Mouse (Mus musculus) adrenal gland, postnatal 25 days (tissue): ENCODE data around the gene C2cd3. TPM values are rescaled to one million over a fixed set of nuclear protein-coding genes. Genes with fewer than 3 reads are reported as not detected.

ENCODE experiments used
- DNase-seq: peaks from one replicate; pipeline ENCODE4 v3.0.0; 2021; ENCODE audit warnings: mixed read lengths
- long read RNA-seq: library from polyadenylated mRNA; stranded (forward); transcript quantifications from one replicate; pipeline ENCODE4 v2.0.0, GENCODE M21; 2021
- total RNA-seq: library from RNA; stranded (reverse); gene quantifications from 2 replicates; pipeline ENCODE4 v1.2.3, GENCODE M21; 2021

Gene C2cd3
- 26.6 and 27.9 TPM in 2 replicates for total RNA-seq
- long read RNA-seq, partial matches to known transcripts: 4 of 6 reads
- long read RNA-seq, other reads (novel, unspliced or antisense): 2 of 6 reads

DNA sequence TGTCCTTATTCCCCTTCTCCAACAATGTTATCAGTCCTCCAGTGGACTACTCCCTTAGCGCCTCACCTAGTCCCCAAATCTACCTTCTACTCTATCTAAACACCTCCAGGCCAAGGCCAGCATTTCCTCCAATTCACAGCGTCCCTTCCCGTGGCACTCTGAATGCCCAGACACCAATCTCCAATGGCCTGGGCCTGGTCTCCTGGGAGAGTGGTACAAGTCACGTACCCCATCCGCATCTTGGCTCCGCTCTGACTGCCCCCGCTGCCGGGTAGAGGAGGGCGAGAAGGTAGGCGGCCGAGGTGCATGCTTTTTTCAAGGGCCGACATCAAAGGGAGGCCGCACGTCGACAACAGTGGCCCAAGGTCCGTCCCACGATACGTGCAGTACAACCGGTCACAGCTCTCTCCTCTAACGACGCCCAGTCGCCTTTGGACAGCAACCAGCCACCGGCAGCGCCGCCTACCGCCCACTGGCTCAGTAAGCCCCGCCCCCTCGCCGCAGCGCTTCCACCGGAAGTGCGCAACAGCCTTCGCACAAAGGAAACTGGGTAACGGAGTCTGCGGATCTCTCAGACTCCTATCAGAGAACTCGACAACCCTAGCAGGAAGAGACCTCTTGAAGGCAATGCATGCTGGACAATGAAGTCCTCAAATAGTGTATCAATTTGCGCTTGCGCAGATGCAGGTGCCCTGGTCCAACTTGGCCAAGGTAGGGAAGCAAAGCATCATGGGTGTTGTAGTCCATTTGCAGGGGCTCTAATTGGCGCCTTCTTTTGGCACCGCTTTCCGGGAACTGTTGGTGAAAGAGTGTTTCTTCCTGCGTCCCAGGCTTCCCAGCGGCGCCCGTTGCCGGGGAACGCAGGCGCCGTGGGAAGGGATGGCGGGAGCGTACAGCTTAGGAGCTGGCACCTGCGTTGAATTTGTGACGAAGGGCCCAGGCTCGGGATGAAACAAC, at the start of gene C2cd3, which contains the start of gene Ppme1:
TSS of gene C2cd3 (plus strand) at position 739 of the 957 bp plus-strand sequence.
TSS of gene Ppme1 (minus strand) at position 813 of the 957 bp plus-strand sequence.
- DNase-seq: peak; percentile 99

- no peak for DNase-seq
Measured at GRCm38 (mm10) chr7:100323721-100324120, 48.3 kb upstream of the C2cd3 start.

- peak; percentile 46 for DNase-seq
Measured at GRCm38 (mm10) chr7:100325482-100325881, 46.6 kb upstream of the C2cd3 start.

GRCm38 (mm10) chr7:100327514-100327913, 44.5 kb upstream of the C2cd3 start:
- no peak for DNase-seq

DNA sequence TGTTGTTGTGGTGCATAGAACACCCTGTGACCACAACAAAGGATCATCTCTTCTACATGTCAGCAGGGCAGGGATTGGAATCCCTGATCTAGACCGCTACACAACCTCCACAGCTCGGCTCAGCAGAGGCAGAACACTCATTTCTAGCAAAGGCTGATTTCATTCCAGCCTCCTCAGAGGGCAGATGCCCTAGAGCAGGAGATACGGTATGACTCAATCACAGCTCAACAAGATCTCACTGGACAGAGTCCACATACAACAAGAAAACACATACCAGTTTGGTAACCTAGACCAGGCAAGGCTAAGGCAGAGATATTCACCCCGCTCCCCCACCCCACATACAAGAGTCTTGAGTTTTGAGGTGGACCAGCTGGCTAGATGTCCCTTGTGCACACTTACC, 43.4 kb upstream of the C2cd3 start:
- DNase-seq: no peak

DNA sequence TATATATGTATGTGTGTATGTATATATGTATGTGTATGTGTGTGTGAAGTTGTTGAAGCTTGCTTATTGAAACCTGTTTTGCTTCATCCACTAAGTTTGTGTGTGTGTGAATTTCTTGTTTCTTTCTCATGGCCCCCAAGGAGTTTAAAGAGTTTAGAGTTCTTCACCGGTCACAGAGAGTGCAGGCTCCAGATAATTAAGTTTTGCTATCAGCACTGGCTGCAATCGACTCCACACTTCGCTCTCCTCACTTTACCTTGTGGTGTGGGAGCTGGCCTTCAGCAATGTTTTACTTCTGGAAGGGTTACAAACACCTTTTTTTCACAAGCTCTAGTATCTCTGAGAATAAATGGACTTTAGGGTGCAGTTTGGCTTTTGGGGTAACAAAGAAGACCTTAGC, 40.8 kb upstream of the C2cd3 start:
- no peak for DNase-seq

DNA sequence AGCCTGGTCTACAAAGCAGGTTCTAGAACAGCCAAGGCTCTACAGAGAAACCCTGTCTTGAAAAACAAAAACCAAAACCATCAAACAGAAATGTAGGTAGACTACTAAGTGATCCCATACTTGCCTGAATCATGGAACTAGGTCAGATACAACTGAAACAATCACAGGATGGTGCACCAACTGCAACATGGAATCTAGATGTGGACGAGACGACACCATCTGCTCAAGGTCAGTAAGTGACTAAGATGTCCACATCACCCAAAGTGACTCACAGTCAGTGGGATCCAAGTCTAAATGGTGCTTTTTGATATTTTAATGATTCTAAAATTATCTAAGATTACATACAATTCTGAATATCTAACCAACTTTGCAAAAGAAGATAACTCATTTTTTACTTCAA, 36.1 kb upstream of the C2cd3 start:
- no peak for DNase-seq

GRCm38 (mm10) chr7:100354984-100355383, 17.0 kb upstream of the C2cd3 start:
- peak; percentile 2 for DNase-seq

DNA sequence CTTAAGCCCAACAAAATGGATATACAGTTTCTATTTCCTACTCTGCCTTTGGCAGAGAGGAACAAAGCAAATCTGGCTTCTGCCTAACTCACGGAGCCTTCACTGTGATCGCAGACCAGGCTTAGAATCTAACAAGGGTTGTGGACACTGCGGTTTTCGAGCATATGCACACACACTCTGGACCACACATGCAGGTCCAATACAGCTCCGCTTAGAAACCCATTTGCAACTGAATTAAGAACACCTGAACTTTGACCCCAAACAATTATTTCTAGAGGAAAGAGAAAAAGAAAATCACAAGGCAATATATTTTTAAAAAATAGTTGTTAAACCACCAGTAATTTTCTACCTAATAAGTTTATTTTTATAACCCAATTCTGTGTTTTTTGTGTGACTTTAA, 15.7 kb upstream of the C2cd3 start:
- DNase-seq: no peak

GRCm38 (mm10) chr7:100356768-100357167, 15.3 kb upstream of the C2cd3 start:
- DNase-seq: no peak

GRCm38 (mm10) chr7:100357856-100358255, 14.2 kb upstream of the C2cd3 start:
- DNase-seq: no peak

DNA sequence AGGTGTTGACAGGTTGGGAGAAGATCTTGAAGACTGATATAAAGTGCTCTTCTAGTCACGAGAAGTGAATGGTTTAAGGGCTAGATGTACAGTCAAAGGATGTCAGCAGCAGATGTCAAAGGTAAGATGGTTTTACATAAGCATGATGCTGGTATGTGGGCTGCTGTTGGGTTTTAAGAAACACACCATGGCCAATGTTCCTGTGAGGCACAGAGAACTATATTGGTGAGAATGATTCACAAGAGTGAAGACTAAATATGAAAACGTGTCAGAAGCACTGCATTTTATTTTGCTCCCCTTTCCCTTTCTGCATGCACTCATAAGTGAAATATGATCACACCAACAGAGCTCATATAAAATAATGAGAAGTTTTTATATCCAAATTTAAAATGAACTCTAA, 8.9 kb upstream of the C2cd3 start:
- DNase-seq: no peak

DNA sequence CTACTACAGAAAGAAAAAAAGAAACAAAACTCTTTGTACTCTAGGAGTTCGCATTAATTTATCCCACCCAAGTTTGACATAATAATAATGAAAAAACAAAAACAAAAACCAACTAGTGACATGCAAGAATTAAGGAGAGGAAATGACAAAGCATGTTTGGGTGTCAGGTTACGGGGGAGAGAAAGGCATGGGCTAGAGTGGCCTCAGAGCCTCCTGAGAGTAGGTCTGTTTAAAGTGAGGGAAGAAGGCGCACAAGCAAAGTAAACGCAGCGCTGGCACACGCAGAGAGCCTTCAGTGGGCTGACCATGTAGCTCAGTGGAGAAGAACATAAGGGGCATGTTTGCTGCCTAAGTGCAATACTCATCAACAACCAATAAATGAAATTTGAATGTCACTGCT, 7.1 kb upstream of the C2cd3 start:
- no peak for DNase-seq

GRCm38 (mm10) chr7:100372452-100372980, 483 bp downstream of the C2cd3 start:
- DNase-seq: no peak

GRCm38 (mm10) chr7:100378257-100378656, 6.2 kb downstream of the C2cd3 start:
- DNase-seq: no peak

DNA sequence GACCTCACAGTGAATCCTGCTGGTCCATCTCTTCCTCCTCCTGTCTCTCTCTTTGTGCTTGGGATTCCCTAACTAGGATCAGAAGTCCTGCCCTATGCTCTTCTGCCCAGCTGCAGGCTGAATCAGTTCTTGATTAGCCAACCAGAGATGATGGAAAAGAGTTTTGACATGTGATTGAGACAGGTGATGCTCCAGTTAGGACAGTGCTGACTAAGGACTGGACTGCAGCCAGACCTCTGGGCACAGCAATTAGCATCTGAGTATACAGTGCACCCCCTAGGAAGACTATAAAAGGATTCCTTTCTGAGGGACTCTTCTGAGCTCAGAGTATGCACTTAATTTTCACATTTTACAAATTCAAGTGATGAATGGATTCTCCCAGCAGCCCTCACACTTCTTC, 9.1 kb downstream of the C2cd3 start:
- no peak for DNase-seq

GRCm38 (mm10) chr7:100383207-100383606, 11.2 kb downstream of the C2cd3 start:
- DNase-seq: no peak

DNA sequence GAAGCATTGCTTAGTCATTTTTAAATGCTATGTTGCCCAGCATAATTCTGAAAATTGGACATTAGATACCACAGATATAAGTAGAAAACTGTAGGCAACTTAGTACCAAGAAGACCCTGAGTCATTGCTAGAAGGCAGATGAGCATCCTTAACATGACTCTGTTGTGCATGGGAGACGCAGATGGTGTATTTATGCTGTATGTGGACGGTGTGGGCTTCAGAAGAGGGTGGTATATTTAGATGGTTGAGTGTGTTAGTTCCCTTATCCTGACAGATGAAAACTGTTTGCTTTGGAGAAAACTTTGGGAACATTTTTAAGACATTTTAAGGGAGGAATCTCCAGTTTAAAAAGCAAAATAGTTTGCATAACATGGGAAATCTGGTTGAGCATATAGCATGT, 16.1 kb downstream of the C2cd3 start:
- no peak for DNase-seq

DNA sequence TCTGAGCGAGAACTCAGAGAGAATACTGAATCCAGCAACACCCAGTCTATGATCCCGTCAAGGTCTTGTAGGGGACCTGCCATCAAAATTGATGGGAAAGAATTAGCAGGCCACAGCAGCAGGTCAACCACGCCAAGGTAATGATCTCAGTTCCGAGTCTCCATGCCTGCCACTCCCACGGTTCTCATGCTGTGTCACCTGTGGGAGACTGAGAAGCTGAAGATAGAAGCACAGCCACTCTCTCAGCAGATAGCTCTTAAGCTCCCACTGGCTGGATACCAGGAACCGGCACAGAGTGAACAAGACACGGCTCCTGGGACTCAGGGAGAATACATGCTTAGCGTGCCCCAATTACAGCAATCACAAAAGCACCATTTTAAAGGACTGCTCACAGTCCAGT, 18.1 kb downstream of the C2cd3 start:
- DNase-seq: no peak

- DNase-seq: peak; percentile 10
Measured at GRCm38 (mm10) chr7:100392265-100392664, 20.2 kb downstream of the C2cd3 start.

GRCm38 (mm10) chr7:100399231-100399913, 27.3 kb downstream of the C2cd3 start:
- no peak for DNase-seq

- DNase-seq: no peak
Measured at GRCm38 (mm10) chr7:100400899-100401539, 29.0 kb downstream of the C2cd3 start.
